Mouse (Mus musculus): Measurements from ENCODE around the gene Lcn5.

DNA sequence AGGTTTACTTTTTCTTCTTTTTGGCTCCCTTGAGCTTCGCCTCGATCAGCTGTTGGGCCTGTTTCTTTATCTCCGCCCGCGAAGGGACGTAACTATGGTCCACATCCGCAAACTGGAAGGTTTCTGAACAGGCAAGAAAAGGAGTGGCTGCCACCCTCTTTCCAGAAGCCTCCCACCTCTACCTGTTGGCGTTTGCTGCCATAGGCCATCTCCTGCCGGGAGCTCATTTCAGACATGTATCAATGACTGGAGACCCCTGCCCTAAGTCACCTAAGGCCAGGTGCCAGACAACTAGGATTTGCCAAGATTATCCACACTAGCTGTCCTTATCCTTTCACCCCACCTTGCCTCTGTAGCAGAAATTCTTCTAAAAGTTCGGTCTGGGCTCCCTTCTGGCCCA is 49.1 kb upstream of the Lcn5 start:
- no peak for TF ChIP-seq POLR2A (IDR thresholded peaks at IDR 0.05; ENCODE audit: extremely low read depth, insufficient read depth, low read length)
- no peak for TF ChIP-seq CTCF (IDR thresholded peaks at IDR 0.05; ENCODE audit: extremely low read depth, insufficient read depth, low read length)
